Mouse (Mus musculus) ovary, postnatal 10 days (tissue): Measurements from ENCODE around the gene Dlgap1.
"Not testable (repeated sequence)": the region's sequence is repeated elsewhere in the genome, so short reads cannot be mapped to it uniquely, and the experiment has no call there.

Experiments used
- DNase-seq: peaks from one replicate; pipeline ENCODE4 v3.0.0; 2022; ENCODE audit warnings: low spot score

Dlgap1 gene

DNA sequence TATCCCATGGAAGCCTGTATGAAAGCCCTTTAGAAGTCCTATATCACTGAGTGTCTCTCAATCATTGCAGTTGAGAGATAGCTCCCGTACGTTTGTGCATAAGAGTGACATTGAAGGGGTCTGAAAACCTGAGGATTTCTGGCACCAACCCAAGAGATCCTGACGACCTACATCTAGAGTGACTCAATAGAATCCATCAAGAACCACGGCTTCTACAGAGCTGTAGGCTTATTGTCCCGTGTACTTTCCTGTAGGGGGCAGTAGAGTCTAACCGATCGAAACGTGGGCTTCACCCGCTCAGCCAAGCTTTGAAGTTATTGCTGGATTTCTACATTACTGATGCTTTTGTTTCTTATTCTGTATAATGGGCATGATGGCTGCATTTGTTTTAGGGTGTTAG is 558.2 kb downstream of the Dlgap1 start:
- no peak for DNase-seq

DNA sequence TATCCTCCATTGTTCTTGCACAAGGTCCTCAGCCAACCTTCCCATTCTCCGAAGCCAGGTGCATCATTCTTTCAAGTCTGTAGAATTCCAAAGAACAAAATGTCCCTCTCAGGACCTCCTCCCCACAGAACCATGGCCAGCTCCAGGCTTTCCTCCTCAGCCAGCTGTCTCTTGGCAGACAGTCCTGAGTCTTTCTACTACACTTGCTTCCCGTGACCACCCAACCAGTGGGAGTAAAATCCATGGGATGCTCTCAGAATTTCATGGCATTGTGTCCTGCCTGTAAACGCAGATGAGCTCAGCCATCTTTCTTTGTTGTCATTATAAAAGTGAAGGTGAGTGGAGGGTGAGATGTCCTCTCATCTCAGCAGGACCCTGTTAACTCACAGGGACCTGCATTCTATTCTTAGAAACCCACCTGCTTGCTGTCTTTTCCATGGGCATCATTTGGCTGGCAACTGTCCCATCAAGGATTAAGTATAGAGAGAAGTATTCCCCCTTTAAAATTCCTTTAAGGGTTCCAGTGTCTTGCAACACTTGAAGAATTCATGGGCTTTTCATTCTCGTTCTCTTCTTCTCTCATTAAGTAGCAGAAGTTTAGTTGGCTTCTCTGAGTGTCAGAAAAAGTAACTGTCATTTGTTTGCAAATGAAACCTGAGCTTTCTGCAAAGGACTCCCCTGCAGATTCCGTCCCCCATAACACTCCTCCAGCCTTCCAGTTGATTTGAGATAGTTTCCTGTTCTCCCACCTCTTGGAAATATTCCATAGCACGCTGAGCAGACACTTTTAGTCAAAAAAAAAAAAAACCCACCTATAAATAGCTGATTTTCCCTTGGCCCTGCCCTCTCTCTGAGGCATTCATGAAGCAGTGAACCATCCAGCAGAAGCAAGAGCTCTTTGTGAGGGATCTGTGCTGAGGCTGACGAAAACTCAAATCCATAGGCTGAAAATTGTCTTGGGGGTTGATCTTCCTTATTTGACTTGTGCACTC is 559.6 kb downstream of the Dlgap1 start:
- no peak for DNase-seq

DNA sequence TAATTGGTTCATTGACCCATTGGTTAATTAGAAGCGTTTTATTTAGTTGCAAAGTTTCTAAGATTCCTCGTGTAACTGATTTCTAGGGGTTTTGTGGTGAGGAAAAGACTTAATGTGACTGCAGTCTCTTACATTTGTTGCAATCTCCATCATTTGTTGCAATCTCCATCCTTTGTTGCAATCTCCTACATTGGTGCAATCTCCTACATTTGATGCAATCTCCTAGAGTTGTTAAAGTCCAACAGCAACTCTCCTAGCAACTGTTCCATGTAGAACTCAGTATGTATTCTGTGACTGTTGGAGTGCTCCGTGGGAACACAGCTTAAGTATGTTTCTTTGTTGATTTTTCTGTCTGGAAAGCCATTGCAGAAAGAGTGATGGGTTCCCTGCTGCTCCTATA is 565.4 kb downstream of the Dlgap1 start:
- no peak for DNase-seq

GRCm38 (mm10) chr17:70541816-70542215 is 572.9 kb downstream of the Dlgap1 start:
- DNase-seq, result no peak

GRCm38 (mm10) chr17:70550793-70551192 is 581.9 kb downstream of the Dlgap1 start:
- no peak for DNase-seq

GRCm38 (mm10) chr17:70561547-70561946 is 592.7 kb downstream of the Dlgap1 start:
- DNase-seq, result no peak

DNA sequence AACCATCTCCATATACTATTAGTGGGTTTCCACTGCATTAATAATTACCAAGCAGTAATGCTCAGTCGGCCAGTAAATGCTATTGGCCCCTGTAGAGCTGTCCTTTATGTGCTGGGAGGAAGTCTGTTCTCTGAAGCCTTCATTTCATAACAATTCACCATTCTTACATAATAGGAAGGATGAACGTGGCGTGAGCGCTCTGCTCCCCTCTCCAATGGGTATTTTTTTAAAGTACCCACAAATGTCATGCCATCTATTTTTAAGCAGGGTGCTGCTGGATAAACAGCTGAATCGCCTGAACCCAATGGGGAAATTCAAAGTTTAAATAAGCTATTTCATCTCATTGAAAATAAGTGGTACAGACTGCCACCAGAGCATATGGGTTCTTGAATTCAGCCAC is 602.0 kb downstream of the Dlgap1 start:
- no peak for DNase-seq

DNA sequence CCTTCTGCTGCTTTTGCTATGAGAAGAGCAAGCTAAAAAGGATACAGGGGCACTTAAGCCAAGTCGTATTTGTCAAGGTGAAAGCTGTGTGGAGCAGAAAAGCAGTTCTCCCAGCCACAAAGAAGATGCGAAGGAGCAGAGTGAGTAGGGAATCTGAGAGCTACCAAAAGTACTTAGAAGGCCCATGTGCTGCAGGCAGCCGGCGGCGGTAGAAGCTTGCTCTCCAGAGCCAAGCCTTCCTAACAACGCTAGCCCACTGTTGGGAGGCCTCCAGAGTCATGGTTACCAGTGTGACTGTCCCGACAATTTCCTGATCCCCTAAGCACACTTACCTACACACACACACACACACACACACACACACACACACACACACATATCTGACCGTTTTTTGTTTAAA is 614.2 kb downstream of the Dlgap1 start:
- no peak for DNase-seq

- DNase-seq, result no peak
Observed at GRCm38 (mm10) chr17:70586735-70587425, 618.0 kb downstream of the Dlgap1 start.

DNA sequence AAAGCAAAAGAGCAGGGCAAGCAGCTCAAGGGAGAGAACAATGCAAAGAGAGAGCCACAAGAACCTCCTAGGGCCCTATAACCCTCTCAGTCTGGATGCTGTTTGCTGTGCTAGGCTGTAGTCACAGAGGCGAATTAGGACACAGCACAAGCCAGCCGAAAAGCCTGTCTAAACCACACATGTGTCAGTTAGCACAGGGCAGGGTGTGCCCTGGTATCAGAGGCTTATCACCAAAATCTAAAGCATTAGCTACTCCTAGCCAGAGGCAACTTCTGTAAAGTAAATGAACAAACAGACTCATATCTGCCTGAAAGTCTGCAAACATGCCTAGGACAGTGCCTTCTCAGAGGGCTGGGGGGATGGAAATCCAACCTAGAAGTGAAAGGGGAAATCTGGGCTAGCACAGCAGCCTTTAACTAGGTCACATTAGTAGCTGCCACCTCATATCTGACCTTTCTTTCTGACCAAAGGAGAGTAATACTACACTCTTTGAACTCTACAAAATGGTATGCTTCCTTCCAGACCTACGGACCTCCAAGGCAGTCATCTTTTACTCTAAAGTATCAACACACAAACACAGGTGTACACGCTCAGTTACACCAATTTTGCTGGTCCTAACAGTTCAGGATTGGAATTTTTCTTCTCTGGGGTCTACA is 619.2 kb downstream of the Dlgap1 start:
- DNase-seq, result not testable (repeated sequence)

GRCm38 (mm10) chr17:70588691-70589090 is 619.8 kb downstream of the Dlgap1 start:
- no peak for DNase-seq

- DNase-seq, result no peak
Observed at GRCm38 (mm10) chr17:70589140-70589539, 620.3 kb downstream of the Dlgap1 start.

GRCm38 (mm10) chr17:70590506-70590905 is 621.6 kb downstream of the Dlgap1 start:
- no peak for DNase-seq

DNA sequence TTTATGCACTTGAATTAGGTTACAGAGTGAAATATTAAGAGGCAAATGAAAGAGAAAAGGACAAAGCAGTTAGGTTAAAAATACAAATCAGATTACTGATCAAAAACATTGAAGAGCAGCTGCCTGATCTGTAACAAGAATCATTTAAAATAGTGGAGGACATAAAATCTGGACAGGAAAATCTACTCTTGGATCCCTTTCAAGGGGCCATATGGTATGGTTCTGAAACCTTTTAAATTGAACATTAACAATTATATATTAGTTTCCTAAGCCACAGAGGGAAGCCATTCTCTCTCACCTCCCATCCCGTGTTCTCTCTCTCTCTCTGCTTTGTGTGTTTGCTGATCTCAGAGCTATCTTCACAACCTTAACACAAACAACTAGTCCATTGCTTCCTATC is 625.4 kb downstream of the Dlgap1 start:
- no peak for DNase-seq

- DNase-seq, result no peak
Observed at GRCm38 (mm10) chr17:70596326-70596725, 627.5 kb downstream of the Dlgap1 start.

- DNase-seq, result no peak
Observed at GRCm38 (mm10) chr17:70600462-70600861, 631.6 kb downstream of the Dlgap1 start.

GRCm38 (mm10) chr17:70602051-70602450 is 633.2 kb downstream of the Dlgap1 start:
- DNase-seq, result no peak

DNA sequence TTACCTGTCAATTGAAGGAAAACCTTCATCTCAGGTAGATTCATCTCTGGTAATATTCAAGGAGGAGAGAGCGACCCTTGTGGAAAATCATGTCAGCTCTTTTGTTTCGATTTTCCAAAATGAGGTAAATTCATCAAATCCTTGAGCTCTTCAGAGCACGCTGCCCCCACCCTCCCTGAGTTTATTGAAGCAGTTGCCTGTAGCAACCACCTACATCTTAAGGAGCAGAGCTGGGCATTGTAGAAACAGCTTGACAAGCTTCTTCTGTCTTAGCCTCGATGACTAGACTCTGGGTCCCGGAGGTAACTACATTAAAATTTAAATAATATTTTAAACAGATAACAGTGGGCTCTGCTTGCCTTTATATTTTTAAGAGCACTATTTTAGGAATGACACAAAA is 636.8 kb downstream of the Dlgap1 start:
- no peak for DNase-seq

DNA sequence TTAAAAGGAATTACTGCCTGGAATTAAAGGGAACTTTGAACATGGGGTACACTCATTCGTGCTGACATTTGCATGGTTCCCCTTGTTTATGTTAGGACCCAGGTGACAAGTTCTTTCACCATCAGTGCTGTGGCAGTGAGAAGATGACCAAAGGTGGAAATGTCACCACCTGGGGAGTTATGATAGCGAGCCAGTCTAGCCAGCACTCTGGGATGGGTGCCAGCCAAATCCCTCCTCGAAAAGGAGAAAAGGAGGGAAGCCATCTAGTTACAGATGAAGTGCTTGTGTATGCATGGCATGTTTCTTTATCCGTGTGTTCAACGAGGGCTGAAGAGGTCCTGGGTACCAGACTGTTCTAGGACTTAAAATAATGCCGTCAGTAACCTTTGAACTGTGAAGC is 643.3 kb downstream of the Dlgap1 start:
- no peak for DNase-seq

GRCm38 (mm10) chr17:70613897-70614296 is 645.0 kb downstream of the Dlgap1 start:
- no peak for DNase-seq

GRCm38 (mm10) chr17:70614407-70615060 is 645.7 kb downstream of the Dlgap1 start:
- DNase-seq, result no peak

DNA sequence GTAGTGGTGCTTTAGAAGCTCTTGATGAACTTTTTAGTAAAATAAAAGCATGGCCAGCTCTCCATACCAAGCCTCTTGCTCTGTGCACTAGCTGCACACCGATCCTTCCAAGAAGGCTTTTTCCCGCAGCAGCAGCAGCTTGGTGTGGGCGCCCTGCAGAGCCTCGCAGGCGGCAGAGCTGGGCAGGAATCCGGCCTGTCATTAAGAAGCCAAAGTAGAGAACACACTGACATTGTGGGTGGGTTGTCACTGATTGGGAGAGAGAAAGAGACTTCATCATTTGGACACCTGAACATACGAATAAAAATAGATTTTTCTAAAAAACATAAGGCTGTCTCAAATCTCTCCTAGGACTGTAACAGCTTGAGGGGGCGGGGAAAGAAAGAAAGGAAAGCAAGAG is 653.6 kb downstream of the Dlgap1 start:
- no peak for DNase-seq
